Mouse (Mus musculus): Measurements from ENCODE around the gene Ugt1a9. TPM values are rescaled to one million over a fixed set of nuclear protein-coding genes. Genes with fewer than 3 reads are reported as not detected.

The Ugt1a9 gene
- polyA plus RNA-seq, 1 experiment = not detected

DNA sequence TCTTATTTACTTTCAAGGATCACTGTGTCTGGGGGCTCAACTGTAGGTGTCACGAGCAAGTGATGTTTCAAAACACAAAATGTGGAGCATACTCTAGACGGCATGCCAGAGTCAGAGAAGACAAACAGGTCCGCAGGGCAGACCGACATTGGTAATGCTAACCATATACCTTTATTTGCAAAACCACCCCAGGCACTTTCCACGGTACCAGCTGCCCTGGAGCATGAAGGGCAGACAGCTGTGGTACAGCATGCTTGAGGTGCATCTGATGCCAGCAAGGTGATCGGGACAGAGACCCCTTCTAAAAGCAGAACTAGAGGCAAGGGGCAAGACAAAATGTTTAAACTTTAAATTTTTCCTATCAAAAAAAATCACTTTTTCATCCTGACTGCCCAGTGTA, 192.4 kb downstream of the Ugt1a9 start:
- Histone ChIP-seq H3K27ac (ENCODE audit: insufficient read depth, low read length) (no peak overlapping the region), H3K4me3 (ENCODE audit: insufficient read depth, low read length) (no peak overlapping the region), H3K4me1 (ENCODE audit: control insufficient read depth, insufficient read depth, low read length) (no peaks in the 10 kb centered on the region)
- no peak for TF ChIP-seq CTCF (IDR thresholded peaks at IDR 0.05; ENCODE audit: extremely low read depth, insufficient read depth, low read length)
- no peak for TF ChIP-seq POLR2A (IDR thresholded peaks at IDR 0.05; ENCODE audit: extremely low read depth, insufficient read depth, low read length)

DNA sequence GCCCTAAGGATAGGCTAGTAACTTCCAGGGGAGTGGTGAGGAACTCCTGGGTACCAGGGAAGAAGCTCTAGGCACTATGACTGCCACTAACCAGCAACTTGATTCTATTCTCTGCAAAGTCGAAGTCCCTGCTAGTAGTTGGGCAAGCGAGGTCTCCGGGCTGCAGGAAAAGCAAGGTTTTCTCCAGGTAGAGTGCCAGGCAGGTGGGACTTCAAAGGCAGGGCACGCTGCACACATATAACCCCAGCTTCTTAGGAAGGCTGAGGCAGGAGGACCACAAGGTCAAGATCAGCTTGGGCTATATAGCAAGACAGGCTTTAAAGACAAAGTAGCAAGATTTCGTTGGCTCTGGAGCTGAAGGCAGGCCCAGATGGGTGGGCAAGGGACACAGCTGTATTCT, 193.2 kb downstream of the Ugt1a9 start:
- no peak overlapping the region for H3K27ac ChIP-seq (ENCODE audit: insufficient read depth, low read length)
- no peak overlapping the region for H3K4me3 ChIP-seq (ENCODE audit: insufficient read depth, low read length)
- no peaks in the 10 kb centered on the region for H3K4me1 ChIP-seq (ENCODE audit: control insufficient read depth, insufficient read depth, low read length)
- TF ChIP-seq CTCF (IDR thresholded peaks at IDR 0.05; ENCODE audit: extremely low read depth, insufficient read depth, low read length) (no peak), POLR2A (IDR thresholded peaks at IDR 0.05; ENCODE audit: extremely low read depth, insufficient read depth, low read length) (no peak)

DNA sequence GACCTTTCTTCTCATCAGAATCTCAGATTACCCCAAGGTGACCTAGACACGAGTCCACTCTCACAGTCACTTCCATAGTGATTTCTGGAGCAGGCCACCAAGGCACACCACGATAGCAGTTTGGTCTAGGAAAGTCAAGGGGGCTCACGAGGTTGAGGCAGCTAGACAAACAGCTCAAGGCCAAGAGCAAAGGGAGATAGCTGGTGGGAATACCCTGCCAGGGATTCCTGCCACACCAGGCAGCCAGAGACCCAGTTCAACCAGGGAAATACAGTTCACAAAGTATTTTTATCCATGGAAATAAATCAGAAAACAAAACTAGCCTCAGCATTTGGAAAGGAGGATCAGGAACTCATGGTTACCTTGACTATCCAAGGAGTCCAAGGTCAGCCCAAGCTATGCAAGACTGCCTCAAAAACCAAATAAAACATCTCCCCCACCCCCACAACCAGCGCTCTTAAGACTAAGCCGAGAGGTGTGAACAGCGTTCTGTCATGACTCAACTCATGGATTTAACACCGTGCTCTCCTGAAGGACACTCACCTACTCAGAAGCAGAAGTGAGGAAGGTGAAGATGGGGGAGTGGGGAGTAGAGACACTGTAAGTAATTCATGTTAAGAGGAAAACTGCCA, 193.8 kb downstream of the Ugt1a9 start:
- Histone ChIP-seq H3K4me3 (ENCODE audit: insufficient read depth, low read length) (no peak overlapping the region), H3K4me1 (ENCODE audit: control insufficient read depth, insufficient read depth, low read length) (no peaks in the 10 kb centered on the region), H3K27ac (ENCODE audit: insufficient read depth, low read length) (no peak overlapping the region)
- no peak for TF ChIP-seq CTCF (IDR thresholded peaks at IDR 0.05; ENCODE audit: extremely low read depth, insufficient read depth, low read length)
- no peak for TF ChIP-seq POLR2A (IDR thresholded peaks at IDR 0.05; ENCODE audit: extremely low read depth, insufficient read depth, low read length)

DNA sequence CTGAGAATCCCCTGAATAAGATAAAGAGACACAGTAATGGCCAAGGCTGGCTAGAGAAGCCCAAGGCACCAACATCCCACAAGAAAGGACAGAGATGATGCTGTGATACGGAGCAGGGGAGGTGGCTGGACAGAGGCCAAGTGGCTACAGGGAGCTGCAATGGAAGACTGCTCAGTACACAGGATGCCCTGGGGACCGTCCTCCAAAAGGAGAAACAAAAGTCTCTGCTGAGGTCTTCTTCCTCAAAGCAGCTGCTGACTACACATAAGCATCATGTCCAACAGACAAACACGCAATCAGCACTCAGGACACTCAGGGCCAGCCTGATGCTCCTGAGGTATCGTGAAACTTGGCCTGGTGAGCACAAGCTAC, 194.3 kb downstream of the Ugt1a9 start:
- no peak for TF ChIP-seq CTCF (IDR thresholded peaks at IDR 0.05; ENCODE audit: extremely low read depth, insufficient read depth, low read length)
- no peak for TF ChIP-seq POLR2A (IDR thresholded peaks at IDR 0.05; ENCODE audit: extremely low read depth, insufficient read depth, low read length)
- Histone ChIP-seq H3K4me3 (ENCODE audit: insufficient read depth, low read length) (no peak overlapping the region), H3K4me1 (ENCODE audit: control insufficient read depth, insufficient read depth, low read length) (no peaks in the 10 kb centered on the region), H3K27ac (ENCODE audit: insufficient read depth, low read length) (no peak overlapping the region)

DNA sequence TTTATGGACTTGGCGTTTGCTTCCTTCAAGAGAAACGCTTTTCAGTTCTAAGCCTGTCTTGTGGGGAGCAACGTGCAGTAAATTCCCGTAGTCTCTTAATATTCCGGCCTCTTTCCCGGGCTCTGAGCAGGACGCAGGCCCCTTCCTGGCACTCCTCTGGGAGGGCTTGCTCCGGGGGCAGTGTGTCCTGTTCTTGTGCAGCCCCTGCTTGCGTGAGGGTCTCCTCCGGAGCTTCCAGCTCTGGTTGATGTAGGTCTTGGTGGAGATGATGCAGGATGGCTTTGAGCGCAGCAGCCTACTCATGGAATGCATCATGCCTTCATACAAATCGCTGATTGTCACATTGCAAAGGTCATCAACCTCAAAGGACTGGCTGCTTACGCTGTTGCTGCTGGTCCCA, 195.5 kb downstream of the Ugt1a9 start:
- H3K4me3 ChIP-seq (ENCODE audit: insufficient read depth, low read length) = no peak overlapping the region
- H3K4me1 ChIP-seq (ENCODE audit: control insufficient read depth, insufficient read depth, low read length) = no peaks in the 10 kb centered on the region
- TF ChIP-seq CTCF (IDR thresholded peaks at IDR 0.05; ENCODE audit: extremely low read depth, insufficient read depth, low read length) (no peak), POLR2A (IDR thresholded peaks at IDR 0.05; ENCODE audit: extremely low read depth, insufficient read depth, low read length) (no peak)
- H3K27ac ChIP-seq (ENCODE audit: insufficient read depth, low read length) = no peak overlapping the region

DNA sequence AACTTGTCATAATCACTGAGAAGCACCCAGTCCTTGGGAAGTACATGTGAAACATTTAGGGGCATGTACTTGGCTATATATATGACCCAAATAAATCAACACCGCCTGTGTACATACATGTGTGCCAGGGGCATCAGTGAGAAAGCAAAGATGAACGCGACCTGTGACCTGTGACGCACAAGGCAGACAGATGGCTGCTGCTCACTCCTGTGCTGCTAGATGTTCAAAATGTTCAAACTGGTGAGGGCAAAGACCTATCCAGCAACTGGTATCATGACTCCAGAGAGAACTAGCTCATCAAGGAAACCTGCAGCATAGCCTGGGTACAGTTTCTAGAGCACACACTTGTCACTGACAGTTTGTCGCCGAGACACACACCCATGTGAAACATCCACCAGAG, 196.9 kb downstream of the Ugt1a9 start:
- TF ChIP-seq POLR2A (IDR thresholded peaks at IDR 0.05; ENCODE audit: extremely low read depth, insufficient read depth, low read length) (no peak), CTCF (IDR thresholded peaks at IDR 0.05; ENCODE audit: extremely low read depth, insufficient read depth, low read length) (no peak)

DNA sequence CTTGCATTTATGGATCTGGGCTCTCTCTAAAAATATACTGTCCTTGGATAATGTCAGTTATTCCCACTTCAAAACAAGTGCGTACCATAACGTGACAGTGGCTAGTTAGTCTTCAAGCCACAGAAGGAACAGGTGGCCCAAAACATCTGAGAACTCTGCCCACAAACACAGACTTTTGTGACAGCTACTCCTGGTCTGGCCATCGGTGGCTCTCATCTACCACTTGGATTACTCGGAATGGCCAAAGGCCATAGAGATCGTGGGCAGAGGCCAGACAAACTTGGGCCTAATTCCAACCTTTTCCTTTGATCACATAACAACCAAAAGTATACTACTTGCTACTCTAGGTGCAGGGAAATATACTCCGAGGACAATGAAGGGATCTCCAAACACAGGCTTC, 197.5 kb downstream of the Ugt1a9 start:
- Histone ChIP-seq H3K4me3 (ENCODE audit: insufficient read depth, low read length) (no peak overlapping the region), H3K27ac (ENCODE audit: insufficient read depth, low read length) (no peak overlapping the region), H3K4me1 (ENCODE audit: control insufficient read depth, insufficient read depth, low read length) (no peaks in the 10 kb centered on the region)
- TF ChIP-seq CTCF (IDR thresholded peaks at IDR 0.05; ENCODE audit: extremely low read depth, insufficient read depth, low read length) (no peak), POLR2A (IDR thresholded peaks at IDR 0.05; ENCODE audit: extremely low read depth, insufficient read depth, low read length) (no peak)

More for the DNA sequence above, 196.9 kb downstream of the Ugt1a9 start:
- H3K27ac ChIP-seq (ENCODE audit: insufficient read depth, low read length) = no peak overlapping the region
- H3K4me1 ChIP-seq (ENCODE audit: control insufficient read depth, insufficient read depth, low read length) = no peaks in the 10 kb centered on the region
- H3K4me3 ChIP-seq (ENCODE audit: insufficient read depth, low read length) = no peak overlapping the region

Other genes with a start within 250 kb of the Ugt1a9 start
- gene Dgkd, start 217.5 kb upstream of the Ugt1a9 start, polyA plus RNA-seq (2012; rRNA removed) = 53.3 and 61.4 TPM in 2 replicates
- 17.7 TPM in 2 replicates for gene Usp40, start 62.2 kb upstream of the Ugt1a9 start, polyA plus RNA-seq (2012; rRNA removed)
- gene Ugt1a10, start 15.4 kb upstream of the Ugt1a9 start, polyA plus RNA-seq (2012; rRNA removed) = not detected in 2 replicates
- gene Ugt1a8, start 17.0 kb downstream of the Ugt1a9 start, polyA plus RNA-seq (2012; rRNA removed) = not detected in 2 replicates
- gene Ugt1a7c, start 24.3 kb downstream of the Ugt1a9 start, polyA plus RNA-seq (2012; rRNA removed) = 1.3 and 1.4 TPM in 2 replicates
- gene Ugt1a6b, start 32.5 kb downstream of the Ugt1a9 start, polyA plus RNA-seq (2012; rRNA removed) = 0.13 TPM in 1 of 2 replicates, not detected in the other
- 3.5 and 4.1 TPM in 2 replicates for gene Ugt1a6a, start 64.0 kb downstream of the Ugt1a9 start, polyA plus RNA-seq (2012; rRNA removed)
- not detected in 2 replicates for gene Ugt1a5, start 95.2 kb downstream of the Ugt1a9 start, polyA plus RNA-seq (2012; rRNA removed)
- not detected in 2 replicates for gene Ugt1a2, start 129.8 kb downstream of the Ugt1a9 start, polyA plus RNA-seq (2012; rRNA removed)
- 1.6 and 2.1 TPM in 2 replicates for gene Dnajb3, start 135.0 kb downstream of the Ugt1a9 start, polyA plus RNA-seq (2012; rRNA removed)
- gene Ugt1a1, start 141.2 kb downstream of the Ugt1a9 start, polyA plus RNA-seq (2012; rRNA removed) = 0.06 and 0.08 TPM in 2 replicates
- 0.02 TPM in 1 of 2 replicates, not detected in the other for gene Mroh2a, start 156.2 kb downstream of the Ugt1a9 start, polyA plus RNA-seq (2012; rRNA removed)
- gene Hjurp, start 206.8 kb downstream of the Ugt1a9 start, polyA plus RNA-seq (2012; rRNA removed) = 60.9 and 61.0 TPM in 2 replicates
- gene Trpm8, start 206.9 kb downstream of the Ugt1a9 start, polyA plus RNA-seq (2012; rRNA removed) = 0.02 and 0.04 TPM in 2 replicates

Measured in cortical plate, adult 2 months (tissue).